Mouse (Mus musculus) induced T-regulatory cell, adult 2 months (primary cell): ENCODE results near the gene Eva1b.

Experiments
- DNase-seq: peaks from one replicate; pipeline ENCODE4 v3.0.0-alpha.2; 2012; ENCODE audit warnings: low read depth

The Eva1b gene

DNA sequence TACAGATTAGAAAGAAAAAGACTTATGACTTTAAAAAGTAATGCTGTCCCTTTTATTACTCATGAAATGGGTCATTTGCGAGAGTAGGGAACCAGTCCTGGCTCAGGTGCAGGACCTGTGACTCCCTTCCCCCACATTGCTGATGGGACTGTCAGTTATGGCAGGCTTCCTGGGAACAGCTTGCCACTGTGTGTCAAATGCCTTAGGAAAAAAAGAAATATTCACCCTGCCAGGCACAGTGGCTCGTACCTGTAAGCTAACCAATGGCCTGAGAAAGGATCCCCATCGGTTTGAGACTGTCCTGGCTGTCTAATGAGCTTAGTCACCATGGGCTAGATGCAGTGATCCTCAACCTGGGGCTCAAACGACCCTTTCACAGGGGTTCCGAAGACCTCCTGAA is 27.5 kb upstream of the Eva1b start:
- no peak for DNase-seq

DNA sequence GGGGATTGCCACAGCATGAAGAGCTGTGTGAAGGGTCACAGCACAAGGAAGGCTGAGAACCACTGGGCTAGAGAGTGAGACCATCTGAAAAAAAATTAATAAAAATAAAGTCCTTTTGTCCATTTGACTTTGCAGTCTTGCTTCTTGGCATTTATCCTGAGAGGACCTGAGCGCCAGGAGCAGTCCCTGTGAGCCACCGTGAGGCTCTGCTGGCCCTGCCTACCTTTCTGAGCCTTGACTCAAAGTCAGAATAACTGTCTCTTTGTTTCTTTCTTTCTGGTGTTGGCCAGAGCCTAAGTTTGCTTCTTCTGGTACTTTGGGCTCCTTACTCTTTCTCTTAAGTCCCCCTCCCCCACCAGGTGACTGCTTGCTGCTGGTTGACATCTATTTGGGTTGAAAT is 27.0 kb upstream of the Eva1b start:
- no peak for DNase-seq

DNA sequence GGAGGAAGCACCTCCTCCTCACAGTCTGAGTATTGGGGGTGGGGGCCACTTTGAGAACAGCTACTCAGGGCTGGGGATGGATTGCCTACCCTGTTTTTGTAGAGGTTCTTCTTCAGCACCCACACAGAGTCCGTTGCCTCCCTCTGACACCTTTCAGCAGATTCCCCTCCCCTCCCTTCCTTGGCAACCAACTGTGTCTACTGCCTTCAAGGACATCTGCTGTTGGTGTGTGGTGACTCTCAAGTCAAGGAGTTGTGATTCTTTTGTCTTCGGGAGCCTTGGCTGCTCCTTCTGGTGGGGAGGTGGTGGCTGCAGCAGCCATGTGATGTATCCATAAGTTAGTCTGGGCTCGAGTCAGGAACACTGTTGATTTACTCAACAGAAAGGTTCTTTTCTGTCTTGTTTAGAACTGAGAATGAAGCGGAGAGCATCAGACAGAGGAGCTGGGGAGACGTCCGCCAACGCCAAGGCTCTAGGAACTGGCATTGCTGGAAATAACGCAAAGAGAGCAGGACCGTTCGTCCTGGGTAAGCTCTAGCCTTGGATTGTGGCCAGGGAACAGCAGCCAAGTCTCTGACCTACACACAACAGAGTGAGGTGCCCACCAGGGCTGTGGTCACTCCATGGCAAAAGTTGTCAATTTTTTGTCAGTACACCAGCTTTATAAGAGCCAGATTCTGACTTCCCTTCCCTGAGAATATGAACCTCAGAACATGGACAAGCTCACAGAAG is 24.1 kb upstream of the Eva1b start:
- DNase-seq: no peak

DNA sequence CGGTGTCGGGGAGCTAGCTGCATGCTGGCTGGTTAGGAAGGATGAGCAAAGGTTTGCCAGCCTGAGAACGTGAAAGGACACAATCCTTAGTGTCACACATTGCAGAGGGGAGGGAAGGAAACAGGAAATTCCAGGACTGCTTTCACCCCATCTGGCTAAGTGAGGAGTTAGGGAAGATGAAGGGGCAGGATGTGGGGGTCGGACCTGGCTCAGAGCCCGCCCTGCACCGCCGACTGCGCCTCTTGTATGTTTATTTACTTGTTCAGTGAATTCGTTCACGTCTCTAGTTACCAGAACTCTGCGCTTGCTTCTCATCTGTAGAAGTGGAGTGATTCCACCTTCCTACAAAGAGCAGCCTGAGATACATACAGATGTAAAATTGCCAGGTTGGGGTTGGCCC is 17.0 kb upstream of the Eva1b start:
- no peak for DNase-seq

DNA sequence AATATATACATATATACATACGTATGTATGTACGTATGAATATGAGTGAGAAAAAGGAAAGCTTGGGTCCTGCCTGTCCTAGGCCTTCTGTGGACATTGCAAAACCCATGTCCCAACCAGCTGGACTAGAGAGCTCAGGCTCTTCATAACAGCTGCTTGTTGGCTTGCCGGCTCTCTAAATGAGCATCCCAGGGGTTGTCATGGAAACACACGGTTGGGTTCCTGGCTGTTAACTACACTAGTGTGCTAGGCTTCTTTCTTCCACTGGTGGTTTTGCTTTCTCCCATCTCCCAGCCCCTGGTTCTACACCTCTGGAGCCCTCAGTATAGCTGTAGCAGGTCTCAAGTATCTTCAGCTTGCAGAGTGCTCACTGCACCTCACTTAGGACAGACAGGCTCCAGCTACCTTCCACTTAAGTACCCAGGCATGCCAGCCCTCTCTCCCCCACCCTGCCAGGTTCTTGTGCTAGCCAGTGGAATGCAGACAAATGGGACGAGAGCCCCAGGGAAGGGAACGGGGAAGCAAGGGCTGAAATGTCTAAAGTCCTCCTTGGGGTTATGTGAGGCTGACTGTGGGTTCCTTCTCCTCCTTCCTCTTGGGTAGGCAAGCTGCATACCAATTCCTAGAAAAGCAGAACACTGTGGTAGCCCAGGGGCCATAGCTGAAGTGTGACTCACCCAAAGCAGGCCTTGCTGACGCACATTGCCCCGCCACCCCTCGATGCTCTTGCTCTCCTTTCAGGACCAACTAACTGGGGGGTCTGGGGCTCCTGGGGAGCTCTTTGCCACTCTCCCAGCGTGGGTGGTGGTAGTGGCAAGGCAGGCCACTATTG is 16.0 kb upstream of the Eva1b start:
- no peak for DNase-seq

DNA sequence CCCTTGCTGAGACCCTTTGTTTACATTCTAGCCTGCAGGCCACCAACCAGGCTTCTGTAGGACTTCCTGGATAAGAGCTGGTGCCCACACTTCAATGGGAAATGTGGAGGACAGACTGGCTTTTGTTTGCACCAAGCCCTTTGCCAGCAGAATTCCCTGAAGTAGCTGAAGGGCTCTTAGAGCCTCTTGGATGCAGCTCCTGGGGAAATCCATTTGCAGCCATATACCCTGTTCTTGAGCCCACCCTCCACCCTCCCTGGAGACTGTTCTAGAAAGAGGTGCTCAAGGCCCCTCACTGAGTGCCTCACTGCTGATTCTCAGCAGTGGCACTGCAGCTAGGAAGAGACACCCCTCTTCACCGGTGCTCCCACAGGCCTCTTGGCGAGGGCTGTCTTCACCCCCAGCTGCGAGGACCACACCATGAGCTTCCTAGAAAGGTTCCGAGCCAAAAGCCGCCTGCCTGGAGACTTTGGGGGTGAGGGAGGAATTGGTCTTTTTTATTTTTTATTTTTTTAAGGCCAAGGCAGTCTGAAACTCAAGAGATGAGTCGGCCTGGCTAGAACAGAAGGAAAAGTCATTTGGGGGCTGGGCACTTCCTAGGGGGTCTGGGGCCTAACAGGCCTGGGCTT is 14.8 kb upstream of the Eva1b start:
- no peak for DNase-seq

DNA sequence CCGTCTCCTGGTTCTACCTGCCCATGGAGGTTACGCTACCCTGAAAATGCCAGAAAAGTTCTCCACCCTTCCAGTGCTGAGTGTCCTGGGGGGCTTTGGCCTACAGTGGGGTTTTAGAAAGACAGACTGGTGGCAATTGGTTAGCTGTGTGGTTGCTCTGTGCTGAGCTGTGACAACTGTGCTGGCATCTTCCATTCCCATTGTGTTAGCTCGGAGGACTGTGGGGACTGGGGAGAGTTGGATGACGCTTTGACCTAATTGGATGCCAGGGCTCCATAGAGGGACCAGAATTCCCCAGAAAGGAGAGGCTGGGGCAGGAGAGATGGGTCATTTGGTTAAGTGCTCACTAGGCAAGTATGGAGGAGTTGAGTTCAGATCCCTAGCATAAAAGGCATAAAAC is 13.3 kb upstream of the Eva1b start:
- no peak for DNase-seq

DNA sequence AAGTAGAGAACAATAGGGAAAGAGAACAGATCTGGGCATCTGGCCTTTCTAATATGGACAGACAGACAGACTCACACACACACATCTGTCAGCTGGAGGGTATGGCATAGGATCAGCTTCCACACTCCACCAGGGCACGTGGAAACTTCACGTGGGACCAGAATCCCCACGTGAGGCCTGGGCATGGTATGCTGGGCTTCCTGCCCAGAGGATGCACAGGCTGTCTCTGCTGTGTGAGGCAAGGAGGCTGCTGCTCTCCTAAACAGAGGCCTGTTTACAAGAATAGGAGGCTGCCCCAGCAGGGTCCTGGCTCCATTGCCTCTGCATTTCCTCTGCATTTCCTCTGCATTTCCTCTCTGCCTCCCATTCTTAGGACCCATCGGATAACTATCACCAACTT is 12.9 kb upstream of the Eva1b start:
- no peak for DNase-seq

DNA sequence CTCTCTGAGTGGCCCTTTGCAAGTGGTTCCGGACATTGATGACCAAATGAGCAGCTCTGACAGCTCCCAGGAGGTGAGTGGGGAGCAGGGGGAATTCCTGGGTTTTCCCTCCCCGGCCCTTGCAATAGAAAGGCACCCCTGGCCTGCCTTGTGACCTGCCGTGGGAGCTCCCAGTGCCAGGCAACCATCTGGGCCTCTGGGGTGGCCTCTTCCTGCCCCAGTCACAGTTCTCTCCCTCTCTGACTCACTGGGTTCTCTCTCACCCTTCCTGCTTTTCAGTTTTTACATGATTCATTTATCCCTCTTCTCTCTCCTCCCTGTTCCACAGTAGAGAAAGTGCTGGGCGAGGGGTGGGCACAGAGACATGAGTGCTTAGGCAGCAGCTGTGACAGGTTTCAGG is 9.8 kb upstream of the Eva1b start:
- no peak for DNase-seq

DNA sequence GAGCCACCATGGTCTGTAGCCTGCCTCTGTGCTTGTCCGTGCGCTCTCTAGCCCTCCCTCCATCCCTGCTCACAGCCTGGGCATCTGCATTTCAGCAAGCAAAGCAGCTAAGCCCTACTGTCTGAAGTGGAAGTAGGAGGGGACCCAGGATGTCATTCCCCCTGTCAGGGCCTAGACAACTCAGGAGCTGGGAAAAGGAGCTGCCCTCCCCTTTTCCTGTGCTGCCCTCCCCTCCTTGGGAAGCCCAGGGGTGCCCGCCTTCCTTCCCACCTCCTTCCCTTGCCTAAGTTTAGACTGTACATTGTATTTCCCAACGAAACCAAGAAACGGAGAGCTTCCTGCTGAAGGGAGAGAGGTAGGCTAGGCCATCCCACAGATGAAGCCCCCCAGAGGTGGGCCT is 6.5 kb upstream of the Eva1b start:
- DNase-seq: no peak

DNA sequence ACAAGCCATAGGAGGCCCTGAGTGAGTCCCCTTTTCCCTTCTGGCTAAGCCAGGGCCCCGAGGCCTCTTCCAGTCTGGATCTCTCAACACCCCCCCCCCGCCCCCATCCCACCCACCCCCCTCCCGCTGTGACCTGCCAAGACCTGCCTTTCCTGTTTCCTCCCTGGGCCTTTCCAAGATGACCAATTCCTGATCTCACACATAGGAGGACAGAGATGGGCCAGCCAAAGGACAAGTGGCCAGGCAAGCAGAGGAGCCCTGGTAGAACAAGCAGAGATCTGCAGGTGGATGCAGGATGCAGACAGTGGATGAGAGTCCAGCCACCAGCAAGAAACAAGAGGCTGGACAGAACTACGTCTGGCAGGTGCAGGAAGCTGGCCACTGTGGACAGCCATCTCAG is 2.1 kb upstream of the Eva1b start:
- DNase-seq: no peak

DNA sequence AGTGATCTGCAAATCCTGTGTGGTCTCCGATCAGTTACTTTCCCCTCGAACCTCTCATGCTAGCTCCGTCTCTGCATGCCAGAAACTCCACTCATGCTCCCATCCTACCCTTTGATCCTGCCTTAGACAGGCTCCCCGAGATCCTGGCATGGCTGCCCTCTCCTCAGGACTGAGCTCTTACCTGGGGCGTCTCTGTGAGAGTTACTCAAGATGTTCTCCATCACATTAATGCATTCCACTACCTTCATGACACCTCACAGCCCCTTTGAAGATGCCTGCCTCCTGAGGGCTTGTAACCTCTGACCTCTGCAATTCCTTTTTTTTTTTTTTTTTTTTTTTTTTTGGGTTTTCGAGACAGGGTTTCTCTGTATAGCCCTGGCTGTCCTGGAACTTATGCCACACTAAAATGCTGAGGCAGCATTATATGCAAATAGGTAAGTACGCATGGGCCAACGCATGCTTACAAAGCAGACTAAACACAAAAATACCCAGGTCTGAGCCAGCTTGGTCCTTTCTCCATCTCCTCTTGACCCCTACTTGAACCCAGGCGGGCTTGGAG is 491 bp upstream of the Eva1b start:
- no peak for DNase-seq

DNA sequence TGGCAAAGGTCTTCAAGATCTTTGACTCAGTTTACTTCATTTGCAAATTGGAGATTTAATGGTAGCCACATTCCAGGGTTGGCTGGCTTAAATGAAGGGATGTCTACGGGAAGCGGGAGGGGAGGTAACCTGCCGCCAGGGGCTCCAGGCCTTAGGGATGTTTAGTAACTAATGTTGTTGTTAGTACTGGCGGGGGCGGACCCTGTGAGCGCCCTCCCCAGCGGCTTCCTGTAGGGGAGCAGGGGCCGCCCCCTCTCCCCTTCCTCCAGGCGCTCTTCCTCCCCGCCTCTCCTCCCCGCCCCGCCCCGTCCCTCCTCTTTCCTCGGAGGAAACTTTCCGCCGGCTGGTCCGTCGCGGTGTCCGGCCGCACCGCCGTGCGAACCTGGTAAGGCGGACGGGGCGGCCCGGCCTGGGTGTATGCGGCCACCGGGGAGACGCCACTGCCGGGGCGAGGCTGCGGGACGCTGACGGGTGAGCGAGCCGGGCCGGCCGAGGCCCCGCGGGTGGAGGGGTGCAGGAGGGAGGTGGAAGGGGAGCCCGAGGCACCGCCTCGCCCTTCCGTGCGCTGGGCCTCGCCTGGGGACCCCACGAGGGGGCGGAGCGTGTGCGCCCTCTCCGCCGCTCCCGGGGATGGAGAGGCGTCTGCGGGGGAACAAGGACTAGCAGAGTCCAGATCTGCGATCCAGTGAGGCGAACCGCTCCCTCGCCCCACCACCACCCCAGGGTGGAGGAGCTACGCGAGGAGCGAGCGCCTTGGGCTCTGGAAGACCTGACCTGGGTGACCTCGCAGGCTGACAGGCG is 817 bp downstream of the Eva1b start:
- peak; percentile 87 for DNase-seq

DNA sequence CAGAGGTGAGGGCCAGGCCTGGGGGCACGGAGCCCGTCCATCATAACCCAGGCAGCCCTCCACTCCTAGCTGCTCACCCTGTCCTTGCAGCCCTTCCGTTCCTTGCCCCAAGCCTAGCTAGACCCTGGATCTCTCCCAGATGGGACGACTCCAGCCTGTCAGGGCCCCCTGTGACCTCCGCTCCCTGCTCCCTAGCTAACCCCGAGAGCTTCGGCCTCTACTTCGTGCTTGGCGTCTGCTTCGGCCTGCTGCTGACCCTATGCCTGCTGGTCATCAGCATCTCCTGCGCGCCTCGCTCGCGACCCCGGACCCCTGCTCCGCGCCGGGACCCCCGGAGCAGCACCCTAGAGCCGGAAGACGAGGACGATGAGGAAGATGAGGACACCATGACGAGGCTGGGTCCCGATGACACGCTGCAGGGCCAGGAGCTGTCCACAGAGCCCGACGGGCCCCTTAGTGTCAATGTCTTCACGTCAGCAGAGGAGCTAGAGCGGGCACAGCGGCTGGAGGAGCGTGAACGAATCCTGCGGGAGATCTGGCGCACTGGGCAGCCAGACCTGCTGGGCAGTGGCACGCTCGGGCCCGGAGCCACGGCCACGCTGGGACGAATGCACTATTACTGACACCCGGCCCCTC is 1.6 kb downstream of the Eva1b start:
- DNase-seq: no peak

DNA sequence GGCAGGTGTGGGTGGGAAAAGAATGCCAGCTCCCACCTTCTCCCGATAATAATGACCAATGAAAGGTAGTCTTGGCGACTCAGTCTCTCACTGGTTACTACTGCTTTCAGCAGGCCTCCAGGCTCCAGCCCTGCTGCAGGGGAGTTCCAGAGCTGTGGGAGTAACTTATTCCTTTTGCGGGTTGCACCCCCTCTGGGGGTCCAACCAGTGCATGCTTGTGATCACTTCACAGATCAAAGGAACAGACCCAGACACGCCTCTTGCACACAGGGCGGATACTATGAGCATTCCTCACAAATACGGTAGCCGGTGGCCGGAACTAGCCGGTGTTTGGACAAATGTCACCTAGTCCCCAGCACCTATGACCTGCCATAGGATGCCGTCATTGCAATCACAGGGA is 2.3 kb downstream of the Eva1b start:
- no peak for DNase-seq

DNA sequence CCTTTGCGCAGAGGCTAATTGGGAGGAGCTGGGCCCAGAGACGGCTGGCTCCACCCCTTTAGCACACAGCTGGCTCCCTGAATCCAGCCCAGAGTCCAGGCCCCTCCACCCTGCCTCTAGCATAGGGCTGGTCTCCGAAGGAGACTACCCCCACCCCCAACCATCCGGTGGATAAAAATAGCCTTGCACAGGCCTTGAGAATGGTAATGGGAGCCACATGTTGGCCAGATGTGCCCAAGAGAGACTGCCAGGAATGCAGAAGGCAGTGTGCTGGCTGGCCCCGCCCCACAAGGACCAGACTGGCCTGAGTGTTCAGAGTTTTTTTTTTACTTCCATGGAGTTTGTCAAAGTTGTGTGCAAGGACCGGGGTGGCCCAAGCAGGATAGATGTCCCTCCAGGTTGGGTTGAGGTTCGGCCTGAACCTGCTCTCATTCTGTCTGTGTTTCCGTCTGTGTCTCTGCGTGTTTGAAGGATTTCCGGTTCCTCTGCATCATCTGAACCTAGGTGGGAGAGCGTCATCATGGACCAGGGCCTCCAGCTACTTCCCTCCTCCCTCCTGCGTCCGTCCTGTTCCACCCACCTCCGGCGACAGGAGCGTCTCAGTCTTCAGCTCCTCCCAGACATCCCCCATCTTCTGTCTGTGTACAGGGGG is 2.9 kb downstream of the Eva1b start:
- DNase-seq: no peak

DNA sequence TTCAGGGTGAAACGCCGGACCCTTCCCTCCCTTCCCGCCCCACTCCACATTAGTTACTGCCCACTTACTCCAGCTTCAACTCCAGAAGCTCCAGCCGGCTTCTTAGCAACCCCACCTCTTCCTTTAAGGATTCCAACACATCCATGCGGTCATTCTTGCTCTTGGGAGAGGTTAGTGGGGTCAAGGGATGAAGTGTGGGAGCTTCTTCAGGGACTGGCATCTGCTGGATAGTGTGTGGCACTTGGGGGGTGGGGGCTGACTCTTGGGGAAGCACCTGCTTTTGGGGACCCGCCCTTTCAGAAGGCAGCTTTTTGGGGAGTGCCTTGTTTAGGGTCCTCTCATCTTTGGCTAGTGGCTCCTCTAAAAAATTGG is 3.4 kb downstream of the Eva1b start:
- DNase-seq: no peak

DNA sequence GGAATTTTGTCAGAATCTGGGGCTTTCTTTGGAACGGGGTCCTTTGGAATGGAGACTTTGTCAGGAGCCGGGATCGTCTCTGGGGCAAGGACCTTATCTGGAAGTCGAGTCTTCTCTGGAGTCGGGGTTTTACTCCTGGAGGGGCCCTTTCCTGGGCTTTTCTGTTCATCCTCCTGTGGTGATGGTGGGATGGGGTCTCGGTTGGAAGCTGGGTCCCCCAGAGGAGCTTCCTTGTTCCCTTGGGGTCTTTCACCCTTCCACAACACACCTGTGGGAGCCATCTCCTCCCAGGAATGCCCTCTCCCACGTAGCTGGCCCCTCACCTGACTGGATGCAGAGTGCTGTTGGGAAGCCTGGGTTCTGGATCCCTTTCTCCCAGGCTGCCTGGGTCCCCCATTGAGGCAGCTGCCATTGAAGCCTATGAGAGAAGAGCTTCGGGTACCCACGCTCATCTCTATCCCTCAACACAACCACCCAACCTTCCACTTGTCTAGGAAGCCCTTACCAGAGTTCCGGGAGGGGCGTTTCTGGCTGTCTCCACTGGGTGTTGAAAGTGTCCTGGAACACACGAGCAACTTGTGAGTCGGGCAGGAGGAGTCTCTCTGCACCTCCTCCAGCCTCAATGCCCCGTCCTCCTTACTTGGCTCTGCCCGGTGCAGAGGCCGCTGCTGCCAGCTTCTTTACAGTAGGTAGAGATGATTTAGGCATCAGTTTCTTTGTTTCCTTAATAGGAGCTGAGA is 4.3 kb downstream of the Eva1b start:
- DNase-seq: no peak

DNA sequence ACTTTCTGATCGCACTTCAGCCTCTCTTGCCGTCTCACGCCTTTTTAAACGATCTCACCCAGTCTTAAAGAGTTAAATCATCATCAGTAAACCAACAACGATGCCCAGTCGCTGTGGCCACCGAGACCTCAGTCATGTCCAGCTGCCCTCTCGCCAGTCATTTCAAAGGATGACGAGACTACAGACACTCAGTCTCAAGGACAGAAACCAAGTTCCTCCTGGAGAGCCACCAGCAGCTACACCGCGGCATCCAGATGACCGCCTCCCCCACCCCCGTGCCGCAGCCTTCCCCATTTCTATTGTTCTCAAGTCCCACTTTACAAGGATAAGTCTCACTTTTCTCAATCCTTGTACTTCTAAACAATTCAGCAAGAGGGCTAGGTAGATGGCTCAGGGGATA is 5.3 kb downstream of the Eva1b start:
- no peak for DNase-seq

DNA sequence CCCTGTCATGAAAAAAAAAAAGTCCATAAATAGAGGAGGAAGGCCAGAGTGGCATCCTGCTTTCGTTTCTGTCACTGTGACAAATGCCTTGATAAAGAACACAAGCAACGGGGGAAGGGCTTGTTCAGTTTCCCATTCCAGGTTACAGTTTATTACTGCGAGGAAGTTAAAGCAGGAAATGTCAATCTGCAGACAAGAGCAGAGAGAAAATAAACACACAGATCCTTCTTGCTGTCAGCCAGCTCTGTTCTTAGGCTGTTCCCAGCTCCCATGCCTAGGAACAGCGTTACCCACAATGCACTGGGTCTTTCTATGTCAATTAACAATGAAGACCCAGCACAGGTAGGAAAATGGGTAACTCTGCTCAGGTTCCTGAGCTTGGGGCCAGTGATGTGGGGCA is 7.6 kb downstream of the Eva1b start:
- DNase-seq: no peak
